Mouse (Mus musculus): Measurements from ENCODE around the gene Fancc. TPM values are rescaled to one million over a fixed set of nuclear protein-coding genes. Genes with fewer than 3 reads are reported as not detected.

Fancc gene
- polyA plus RNA-seq, 1 experiment from 2014 or later = 18.1 TPM

DNA sequence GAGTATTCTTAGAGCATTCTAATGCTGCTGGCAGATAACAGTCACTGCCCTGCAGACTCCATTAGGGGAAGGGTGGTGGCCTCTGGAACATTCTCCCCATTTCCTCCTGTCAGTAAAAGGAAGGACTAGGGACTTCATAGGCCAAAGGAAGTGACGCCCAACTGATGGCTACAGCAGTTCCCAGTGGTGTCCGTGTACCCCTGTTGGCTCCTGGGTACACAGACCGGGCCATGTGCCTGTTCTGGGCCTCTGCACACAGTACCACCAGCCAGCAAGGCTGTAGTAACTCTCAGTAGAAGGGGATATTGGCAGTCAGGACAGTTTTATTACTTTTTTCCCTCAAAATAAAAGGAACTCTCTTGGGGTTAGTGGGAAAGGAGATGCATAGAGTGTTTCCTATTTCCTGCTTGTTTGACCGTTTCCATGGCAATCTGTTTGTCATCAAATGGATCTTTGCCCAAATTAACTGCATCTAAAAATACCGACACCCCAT, 241.5 kb downstream of the Fancc start:
- H3K27me3 ChIP-seq (ENCODE audit: control insufficient read depth, insufficient read depth, low read length) = no peaks in the 10 kb centered on the region
- no peak overlapping the region for H3K4me2 ChIP-seq (ENCODE audit: low read length)
- no peaks in the 10 kb centered on the region for H3K36me3 ChIP-seq (ENCODE audit: control insufficient read depth, insufficient read depth, low read length)
- no peak for ATAC-seq (ENCODE audit: low FRiP score, low TSS enrichment)
- DNase-seq = no peak
- H3K4me1 ChIP-seq (ENCODE audit: control insufficient read depth, insufficient read depth, low read length) = peaks cover 6% of the 10 kb centered on the region
- H3K9me3 ChIP-seq (ENCODE audit: control insufficient read depth, low read length) = no peaks in the 10 kb centered on the region
- H3K9ac ChIP-seq (replicated peaks; ENCODE audit: low read length) = no peak overlapping the region
- no peak overlapping the region for H3K4me3 ChIP-seq (replicated peaks; ENCODE audit: low read depth, low read length)
- no peak overlapping the region for H3K27ac ChIP-seq (replicated peaks; ENCODE audit: low read depth, low read length)
- 93% methylated on average over 5 of the region's 5 CpGs for WGBS

DNA sequence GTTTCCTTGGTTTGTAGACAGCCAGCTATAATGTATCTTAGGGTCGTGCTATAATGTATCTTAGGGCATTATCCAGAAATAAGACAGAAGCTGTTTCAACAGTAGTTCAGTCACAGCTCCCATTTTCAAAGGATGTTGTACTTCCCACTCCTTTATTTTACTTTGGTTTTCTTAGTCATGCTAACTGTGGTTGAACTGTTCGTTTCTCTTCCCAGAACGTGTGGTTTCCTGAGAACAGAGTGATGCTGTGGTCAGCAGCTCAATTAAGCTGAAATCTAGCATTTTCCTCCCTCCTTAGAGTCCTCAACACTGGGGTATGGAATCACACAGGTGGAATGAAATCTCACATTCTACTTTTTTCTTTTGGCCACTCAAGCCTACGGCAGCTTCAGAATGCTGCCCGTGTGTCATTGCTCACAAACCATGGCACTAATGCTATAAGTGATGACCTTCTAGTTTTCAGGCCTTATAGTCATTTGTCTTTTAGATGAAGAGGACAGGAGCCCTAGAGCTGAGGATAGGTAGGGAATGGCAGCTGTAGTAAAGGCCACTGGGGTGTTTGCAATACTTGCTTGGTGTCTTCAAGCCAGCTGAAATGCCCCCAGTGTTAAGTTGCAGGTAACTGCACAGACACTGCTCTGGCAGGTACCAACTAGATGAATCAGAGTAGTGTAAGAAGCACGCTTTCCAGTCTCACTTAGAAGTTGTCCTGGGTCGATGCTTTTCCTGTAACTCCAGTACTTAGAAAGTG, 243.0 kb downstream of the Fancc start:
- H3K4me1 ChIP-seq (ENCODE audit: control insufficient read depth, insufficient read depth, low read length) = no peaks in the 10 kb centered on the region
- H3K9me3 ChIP-seq (ENCODE audit: control insufficient read depth, low read length) = no peaks in the 10 kb centered on the region
- no peak overlapping the region for H3K4me2 ChIP-seq (ENCODE audit: low read length)
- H3K27me3 ChIP-seq (ENCODE audit: control insufficient read depth, insufficient read depth, low read length) = no peaks in the 10 kb centered on the region
- H3K36me3 ChIP-seq (ENCODE audit: control insufficient read depth, insufficient read depth, low read length) = no peaks in the 10 kb centered on the region
- WGBS = 94% methylated on average over 7 of the region's 7 CpGs
- no peak for ATAC-seq (ENCODE audit: low FRiP score, low TSS enrichment)
- no peak overlapping the region for H3K27ac ChIP-seq (replicated peaks; ENCODE audit: low read depth, low read length)
- DNase-seq = no peak
- H3K9ac ChIP-seq (replicated peaks; ENCODE audit: low read length) = no peak overlapping the region
- H3K4me3 ChIP-seq (replicated peaks; ENCODE audit: low read depth, low read length) = no peak overlapping the region

DNA sequence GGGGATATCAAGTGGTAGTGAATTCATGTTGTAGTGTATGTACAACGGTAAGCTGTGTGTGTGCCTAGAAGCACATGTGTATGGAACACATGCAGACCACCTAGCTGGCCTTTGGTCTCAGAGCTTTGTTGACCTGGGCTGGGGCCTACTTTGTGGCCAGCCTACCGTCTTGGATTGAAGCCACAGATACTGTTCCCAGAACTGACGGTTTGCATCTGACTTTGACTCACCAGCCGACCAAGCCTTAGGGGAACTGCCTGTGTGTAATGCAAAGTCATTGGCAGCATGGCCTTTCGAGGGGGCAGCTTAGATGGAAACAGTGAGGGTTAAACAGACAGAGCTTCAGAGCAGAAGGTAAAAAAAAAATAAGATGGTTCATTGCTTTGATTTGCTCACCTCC, 243.9 kb downstream of the Fancc start:
- Histone ChIP-seq H3K36me3 (ENCODE audit: control insufficient read depth, insufficient read depth, low read length) (no peaks in the 10 kb centered on the region), H3K27me3 (ENCODE audit: control insufficient read depth, insufficient read depth, low read length) (no peaks in the 10 kb centered on the region), H3K4me3 (replicated peaks; ENCODE audit: low read depth, low read length) (no peak overlapping the region), H3K4me1 (ENCODE audit: control insufficient read depth, insufficient read depth, low read length) (no peaks in the 10 kb centered on the region), H3K27ac (replicated peaks; ENCODE audit: low read depth, low read length) (no peak overlapping the region), H3K9ac (replicated peaks; ENCODE audit: low read length) (no peak overlapping the region), H3K9me3 (ENCODE audit: control insufficient read depth, low read length) (no peaks in the 10 kb centered on the region), H3K4me2 (ENCODE audit: low read length) (no peak overlapping the region)
- DNase-seq = no peak
- ATAC-seq (ENCODE audit: low FRiP score, low TSS enrichment) = no peak
- WGBS = 85% methylated on average over 5 of the region's 5 CpGs

DNA sequence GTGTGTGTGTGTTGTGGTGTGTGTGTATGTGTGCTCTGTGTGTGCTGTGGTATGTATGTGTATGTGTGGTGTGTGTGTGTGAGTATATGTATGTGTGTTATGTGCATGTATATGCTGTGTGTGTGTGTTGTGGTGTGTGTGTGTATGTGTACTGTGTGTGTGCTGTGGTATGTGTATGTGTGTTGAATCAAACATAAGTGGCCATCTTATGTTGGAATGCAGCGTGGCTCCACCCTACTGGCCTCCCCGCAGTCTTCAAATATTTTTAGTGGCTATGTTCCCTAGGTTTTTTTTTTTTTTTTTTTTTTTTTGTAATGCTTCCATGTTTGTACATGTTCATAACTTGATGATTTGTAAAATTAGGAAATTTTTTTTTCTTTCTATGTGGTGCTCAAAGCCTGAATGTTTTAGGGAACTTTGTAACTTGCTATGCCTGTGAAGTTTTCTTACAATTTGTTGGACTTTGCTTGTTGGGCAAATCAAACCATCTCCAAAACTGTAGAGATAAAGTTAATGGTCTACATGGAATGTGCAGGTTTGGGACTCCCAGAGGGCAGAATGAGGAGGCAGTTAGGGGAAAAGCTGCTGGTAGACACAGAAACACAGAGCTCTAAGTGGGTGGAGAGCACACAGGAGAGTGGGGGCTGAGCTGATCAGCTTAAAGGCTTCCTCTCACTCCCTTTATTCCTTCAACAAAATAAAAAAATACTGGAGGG, 244.6 kb downstream of the Fancc start:
- H3K27me3 ChIP-seq (ENCODE audit: control insufficient read depth, insufficient read depth, low read length) = no peaks in the 10 kb centered on the region
- H3K9me3 ChIP-seq (ENCODE audit: control insufficient read depth, low read length) = no peaks in the 10 kb centered on the region
- no peak overlapping the region for H3K4me3 ChIP-seq (replicated peaks; ENCODE audit: low read depth, low read length)
- H3K27ac ChIP-seq (replicated peaks; ENCODE audit: low read depth, low read length) = no peak overlapping the region
- H3K36me3 ChIP-seq (ENCODE audit: control insufficient read depth, insufficient read depth, low read length) = no peaks in the 10 kb centered on the region
- H3K4me1 ChIP-seq (ENCODE audit: control insufficient read depth, insufficient read depth, low read length) = no peaks in the 10 kb centered on the region
- WGBS = 95% methylated on average over 2 of the region's 2 CpGs
- ATAC-seq (ENCODE audit: low FRiP score, low TSS enrichment) (no peak), DNase-seq (no peak)
- H3K4me2 ChIP-seq (ENCODE audit: low read length) = no peak overlapping the region
- no peak overlapping the region for H3K9ac ChIP-seq (replicated peaks; ENCODE audit: low read length)

DNA sequence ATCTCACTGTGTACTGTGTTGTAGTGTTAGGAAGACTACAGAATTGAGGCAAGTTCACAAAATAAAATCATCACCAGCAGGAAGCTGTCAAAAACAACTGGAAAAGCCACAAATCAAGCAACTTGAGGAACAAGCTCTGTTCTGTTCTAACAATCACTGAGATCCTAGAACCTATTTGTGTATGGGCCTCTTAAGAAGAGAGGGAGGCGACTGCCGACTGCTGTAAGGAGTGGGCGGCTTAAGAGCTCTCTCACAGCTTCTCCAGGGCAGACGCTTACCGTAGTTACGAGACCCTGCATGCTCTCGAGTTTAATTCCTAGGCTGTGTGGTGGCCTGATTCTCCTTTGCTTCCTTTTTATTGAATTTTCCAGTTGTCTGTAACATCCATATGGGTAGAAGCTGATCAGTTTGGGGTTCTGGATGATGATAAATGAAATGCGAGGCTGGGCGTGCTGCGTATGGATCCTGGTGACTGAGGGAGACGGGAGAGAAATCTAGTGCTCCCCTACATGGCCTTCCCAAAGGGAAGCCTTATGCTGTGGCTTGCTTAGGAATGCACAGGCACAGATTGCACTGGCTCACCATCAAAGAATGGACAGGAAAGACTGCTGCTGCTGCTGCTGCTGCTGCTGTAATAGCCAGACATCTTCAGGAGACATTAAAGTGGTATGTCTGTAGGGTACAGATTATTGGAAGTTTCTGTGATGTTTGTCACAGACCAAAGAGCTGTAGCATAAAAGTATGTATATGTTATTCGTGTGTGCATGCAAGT, 245.8 kb downstream of the Fancc start:
- H3K4me3 ChIP-seq (replicated peaks; ENCODE audit: low read depth, low read length) = no peak overlapping the region
- no peaks in the 10 kb centered on the region for H3K4me1 ChIP-seq (ENCODE audit: control insufficient read depth, insufficient read depth, low read length)
- no peak overlapping the region for H3K9ac ChIP-seq (replicated peaks; ENCODE audit: low read length)
- no peaks in the 10 kb centered on the region for H3K27me3 ChIP-seq (ENCODE audit: control insufficient read depth, insufficient read depth, low read length)
- 0 out of 2 replicates have a peak overlapping the region, but pooled peaks have one; percentile 2 for H3K27ac ChIP-seq (replicated peaks; ENCODE audit: low read depth, low read length)
- no peak overlapping the region for H3K4me2 ChIP-seq (ENCODE audit: low read length)
- WGBS = 55% methylated on average over 12 of the region's 12 CpGs
- DNase-seq (no peak), ATAC-seq (ENCODE audit: low FRiP score, low TSS enrichment) (no peak)
- H3K36me3 ChIP-seq (ENCODE audit: control insufficient read depth, insufficient read depth, low read length) = no peaks in the 10 kb centered on the region
- no peaks in the 10 kb centered on the region for H3K9me3 ChIP-seq (ENCODE audit: control insufficient read depth, low read length)

DNA sequence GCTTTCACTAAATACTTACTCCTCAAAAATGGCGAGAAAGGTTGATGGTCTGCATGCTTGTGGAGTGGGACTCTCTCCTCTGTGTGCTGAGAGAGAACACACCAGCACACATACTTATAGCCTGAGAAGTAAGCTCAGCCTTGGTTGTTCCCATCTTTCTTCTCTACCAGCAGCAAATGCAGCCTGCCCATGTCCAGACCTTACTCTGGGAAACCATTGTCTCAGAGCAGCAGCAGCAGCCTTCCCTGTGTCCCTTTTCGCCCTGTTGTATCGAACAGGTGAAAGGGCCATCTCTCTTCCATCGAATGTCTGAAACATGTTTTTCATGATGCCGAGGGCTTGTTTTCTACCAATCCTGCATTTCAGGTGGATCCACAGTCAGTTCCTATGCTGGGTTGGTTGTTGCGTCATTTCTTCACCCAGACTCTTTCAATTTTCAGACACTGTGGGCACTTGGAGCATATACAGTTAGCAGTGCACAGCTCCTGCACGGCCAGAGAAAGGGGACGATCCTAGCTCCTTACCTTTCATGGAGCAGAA, 246.6 kb downstream of the Fancc start:
- Histone ChIP-seq H3K27me3 (ENCODE audit: control insufficient read depth, insufficient read depth, low read length) (no peaks in the 10 kb centered on the region), H3K4me3 (replicated peaks; ENCODE audit: low read depth, low read length) (no peak overlapping the region), H3K36me3 (ENCODE audit: control insufficient read depth, insufficient read depth, low read length) (no peaks in the 10 kb centered on the region), H3K9me3 (ENCODE audit: control insufficient read depth, low read length) (no peaks in the 10 kb centered on the region), H3K4me2 (ENCODE audit: low read length) (no peak overlapping the region), H3K9ac (replicated peaks; ENCODE audit: low read length) (no peak overlapping the region), H3K4me1 (ENCODE audit: control insufficient read depth, insufficient read depth, low read length) (no peaks in the 10 kb centered on the region), H3K27ac (replicated peaks; ENCODE audit: low read depth, low read length) (no peak overlapping the region)
- WGBS = 92% methylated on average over 8 of the region's 8 CpGs
- DNase-seq (no peak), ATAC-seq (ENCODE audit: low FRiP score, low TSS enrichment) (no peak)

DNA sequence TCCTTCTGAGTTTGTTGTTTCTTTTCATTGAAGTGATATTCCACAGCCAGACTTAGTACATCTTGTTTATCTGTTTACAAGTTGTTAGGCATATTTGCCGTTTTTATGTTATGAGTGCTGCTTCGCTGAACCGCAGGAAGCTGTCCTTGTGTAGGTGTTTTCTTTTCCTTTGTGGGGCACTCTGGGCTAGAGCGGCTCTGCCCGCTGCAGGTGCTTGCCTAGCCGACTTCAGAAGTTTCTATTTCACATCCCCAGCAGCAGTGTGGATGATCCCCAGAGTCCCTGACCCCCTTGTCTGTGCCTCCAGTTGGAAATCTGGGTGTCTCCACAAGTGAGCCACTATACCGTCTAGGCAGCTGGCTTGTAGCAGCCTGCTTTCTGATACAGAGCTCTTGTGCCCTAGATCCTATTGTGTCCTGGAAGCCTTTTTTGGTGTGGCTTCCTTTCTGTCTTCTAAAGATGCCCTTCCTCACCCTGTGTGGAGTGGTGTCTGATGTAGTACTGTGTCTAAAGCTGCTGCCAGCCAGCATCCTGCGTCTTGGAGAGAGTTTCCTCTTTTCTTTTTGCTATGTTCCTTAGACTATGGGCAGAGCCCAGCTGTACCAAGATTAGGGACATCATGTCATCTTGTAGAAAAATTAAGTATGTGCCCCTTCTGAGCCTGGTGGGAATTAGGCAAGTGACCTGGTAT, 247.2 kb downstream of the Fancc start:
- DNase-seq (no peak), ATAC-seq (ENCODE audit: low FRiP score, low TSS enrichment) (no peak)
- Histone ChIP-seq H3K4me3 (replicated peaks; ENCODE audit: low read depth, low read length) (no peak overlapping the region), H3K27me3 (ENCODE audit: control insufficient read depth, insufficient read depth, low read length) (no peaks in the 10 kb centered on the region), H3K9me3 (ENCODE audit: control insufficient read depth, low read length) (no peaks in the 10 kb centered on the region), H3K4me2 (ENCODE audit: low read length) (no peak overlapping the region), H3K9ac (replicated peaks; ENCODE audit: low read length) (no peak overlapping the region), H3K4me1 (ENCODE audit: control insufficient read depth, insufficient read depth, low read length) (peaks cover under 1% of the 10 kb centered on the region; the same call in 1 of the 2 replicates), H3K27ac (replicated peaks; ENCODE audit: low read depth, low read length) (no peak overlapping the region), H3K36me3 (ENCODE audit: control insufficient read depth, insufficient read depth, low read length) (no peaks in the 10 kb centered on the region)
- WGBS = 80% methylated on average over 8 of the region's 8 CpGs

DNA sequence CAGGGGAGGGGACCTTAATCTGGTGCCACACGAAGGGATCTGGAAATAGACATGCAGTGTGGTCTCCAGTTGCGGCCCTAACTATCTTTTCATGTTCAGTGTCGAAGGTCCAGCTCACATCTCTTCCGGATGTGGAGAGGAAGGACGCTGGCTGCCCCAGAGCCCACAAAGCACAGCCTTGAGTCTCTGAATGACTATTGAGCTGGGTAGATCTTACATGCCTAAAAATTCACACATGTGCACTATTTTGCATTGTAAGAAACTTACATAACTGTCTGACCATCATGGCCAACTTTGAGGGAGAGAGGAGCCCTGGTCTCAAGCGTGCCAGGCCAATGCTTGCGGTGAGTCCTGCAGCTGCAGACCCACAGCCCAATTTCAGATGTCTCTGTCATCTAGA, 247.9 kb downstream of the Fancc start:
- Histone ChIP-seq H3K9ac (replicated peaks; ENCODE audit: low read length) (no peak overlapping the region), H3K4me2 (ENCODE audit: low read length) (no peak overlapping the region), H3K9me3 (ENCODE audit: control insufficient read depth, low read length) (no peaks in the 10 kb centered on the region), H3K27me3 (ENCODE audit: control insufficient read depth, insufficient read depth, low read length) (no peaks in the 10 kb centered on the region), H3K4me1 (ENCODE audit: control insufficient read depth, insufficient read depth, low read length) (peaks cover 7% of the 10 kb centered on the region; the same call in 1 of the 2 replicates), H3K27ac (replicated peaks; ENCODE audit: low read depth, low read length) (no peak overlapping the region), H3K4me3 (replicated peaks; ENCODE audit: low read depth, low read length) (no peak overlapping the region), H3K36me3 (ENCODE audit: control insufficient read depth, insufficient read depth, low read length) (no peaks in the 10 kb centered on the region)
- 89% methylated on average over 7 of the region's 7 CpGs for WGBS
- DNase-seq (no peak), ATAC-seq (ENCODE audit: low FRiP score, low TSS enrichment) (no peak)
